In genomic region chr16:55835798-55836197, GRCm38 (mm10) we compare ENCODE assay signal across 14 mouse cellular contexts.
"Had no signal": no experiment of that assay in that cellular context is flagged by ENCODE, and none has a peak within 500 bp of the region (broad histone marks: within the 10 kb centered on the region; RNA-seq: fewer than 3 reads in every experiment).

No protein-coding gene starts in this region.

- ATAC-seq: liver, postnatal 0 days; midbrain, embryonic 16.5 days had no signal

- H3K4me3 ChIP-seq: limb, embryonic 12.5 days; liver, embryonic 13.5 days; megakaryocyte, embryonic 14.5 days; midbrain, embryonic 12.5 days; stomach, embryonic 15.5 days had no signal

- H3K36me3 ChIP-seq: liver, embryonic 13.5 days; midbrain, embryonic 12.5 days; stomach, embryonic 15.5 days had no signal

- DNase-seq: kidney, adult 8-10 months; kidney, postnatal 4 days; liver; liver, embryonic 13.5 days; liver, postnatal 0 days; lung, postnatal 36 days; right cerebral cortex, postnatal 14 days; thymus, postnatal 36 days had no signal

- H3K9me3 ChIP-seq: limb, embryonic 12.5 days; liver, embryonic 13.5 days; megakaryocyte, embryonic 14.5 days; midbrain, embryonic 12.5 days; stomach, embryonic 15.5 days had no signal

- H3K9ac ChIP-seq: limb, embryonic 12.5 days; liver, embryonic 13.5 days; liver, postnatal 0 days; midbrain, embryonic 12.5 days; stomach, embryonic 15.5 days had no signal

- H3K27me3 ChIP-seq: limb, embryonic 12.5 days; liver, embryonic 13.5 days; megakaryocyte, embryonic 14.5 days; midbrain, embryonic 12.5 days; stomach, embryonic 15.5 days had no signal

- H3K27ac ChIP-seq: kidney, postnatal 0 days; limb, embryonic 12.5 days; liver, embryonic 13.5 days; midbrain, embryonic 12.5 days; stomach, embryonic 15.5 days had no signal

- H3K4me2 ChIP-seq: limb, embryonic 12.5 days; liver, embryonic 13.5 days; midbrain, embryonic 12.5 days; stomach, embryonic 15.5 days had no signal

- H3K4me1 ChIP-seq: limb, embryonic 12.5 days; stomach, embryonic 15.5 days had no signal
